Mouse (Mus musculus): ENCODE measurements around the gene Il1b. TPM values are rescaled to one million over a fixed set of nuclear protein-coding genes. Genes with fewer than 3 reads are reported as not detected.

Il1b gene
- polyA plus RNA-seq, 1 experiment from 2014 or later = 0.45 TPM

DNA sequence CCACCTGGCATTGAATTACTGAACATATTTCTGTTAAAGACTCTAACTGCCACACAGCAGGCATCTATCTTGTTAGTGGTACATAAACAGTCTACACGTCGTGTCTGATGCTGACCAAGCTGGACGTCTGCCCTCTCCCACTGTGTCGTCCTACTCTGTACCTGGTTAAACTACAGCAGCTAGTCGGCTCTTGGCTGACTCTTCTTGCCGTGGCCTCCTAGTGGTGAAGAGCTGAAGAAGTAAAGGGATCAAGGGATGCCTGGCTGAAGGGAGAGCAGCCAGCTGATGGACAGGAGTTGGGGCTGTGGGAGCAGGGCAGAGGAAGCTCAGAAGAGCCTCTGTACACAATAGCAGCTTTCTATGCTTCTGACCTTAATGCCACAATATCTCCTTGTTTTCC is 22.6 kb upstream of the Il1b start:
- Histone ChIP-seq H3K36me3 (no peaks in the 10 kb centered on the region), H3K27ac (no peak overlapping the region), H3K4me1 (no peaks in the 10 kb centered on the region), H3K9ac (no peak overlapping the region), H3K27me3 (no peaks in the 10 kb centered on the region), H3K4me3 (no peak overlapping the region), H3K4me2 (replicated peaks) (no peak overlapping the region), H3K9me3 (no peaks in the 10 kb centered on the region)
- no peak for ATAC-seq (ENCODE audit: low FRiP score, low read depth)
- 28% methylated on average over 6 of the region's 6 CpGs for WGBS

DNA sequence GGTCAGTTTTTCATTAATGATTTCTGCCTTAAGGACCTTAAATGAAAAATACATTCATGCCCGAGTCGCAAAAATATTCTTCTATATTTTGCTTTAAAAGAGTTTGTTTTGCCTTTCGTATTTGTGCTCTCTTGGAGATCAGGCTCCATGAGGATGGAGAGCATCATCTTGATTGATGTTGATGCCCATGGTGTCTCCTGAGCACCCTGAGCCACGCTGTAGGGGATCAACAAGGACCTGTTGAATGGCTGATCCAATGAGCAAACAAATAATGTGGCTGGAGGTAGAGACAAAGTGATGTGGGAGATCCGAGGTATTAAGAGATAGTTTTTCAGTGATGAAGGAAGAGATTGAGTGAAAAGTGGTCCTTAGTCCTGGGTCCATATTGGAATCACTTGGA is 19.2 kb upstream of the Il1b start:
- Histone ChIP-seq H3K4me2 (replicated peaks) (no peak overlapping the region), H3K9me3 (no peaks in the 10 kb centered on the region), H3K36me3 (no peaks in the 10 kb centered on the region), H3K27me3 (no peaks in the 10 kb centered on the region), H3K4me1 (no peaks in the 10 kb centered on the region), H3K9ac (no peak overlapping the region), H3K4me3 (no peak overlapping the region), H3K27ac (no peak overlapping the region)
- WGBS = 82% methylated on average over 5 of the region's 5 CpGs
- ATAC-seq (ENCODE audit: low FRiP score, low read depth) = no peak

GRCm38 (mm10) chr2:129389323-129389722 is 18.4 kb upstream of the Il1b start:
- no peak overlapping the region for H3K27ac ChIP-seq
- no peaks in the 10 kb centered on the region for H3K27me3 ChIP-seq
- 72% methylated on average over 2 of the region's 2 CpGs for WGBS
- no peaks in the 10 kb centered on the region for H3K9me3 ChIP-seq
- H3K9ac ChIP-seq = no peak overlapping the region
- H3K4me3 ChIP-seq = no peak overlapping the region
- no peak for ATAC-seq (ENCODE audit: low FRiP score, low read depth)
- no peaks in the 10 kb centered on the region for H3K36me3 ChIP-seq
- H3K4me2 ChIP-seq (replicated peaks) = no peak overlapping the region
- H3K4me1 ChIP-seq = no peaks in the 10 kb centered on the region

DNA sequence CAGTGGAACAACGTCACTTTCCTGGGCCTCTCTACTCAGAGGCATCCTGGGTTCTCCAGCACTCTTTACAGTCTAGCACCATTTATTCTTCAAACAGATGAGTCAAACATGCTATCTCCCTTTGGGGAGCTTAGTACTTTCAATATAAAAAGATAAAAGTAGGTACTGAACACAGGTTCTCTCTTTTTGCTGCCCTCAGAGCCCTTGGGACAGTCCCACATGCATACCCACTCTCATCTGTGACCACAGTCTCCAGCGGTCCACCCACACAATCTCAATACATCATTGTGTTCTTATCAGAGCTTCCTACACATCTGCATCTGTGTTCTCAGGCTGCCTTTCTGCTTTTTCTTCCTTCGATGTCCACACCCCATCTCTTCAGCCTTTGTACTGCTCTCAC is 14.4 kb upstream of the Il1b start:
- 89% methylated on average over 3 of the region's 3 CpGs for WGBS

DNA sequence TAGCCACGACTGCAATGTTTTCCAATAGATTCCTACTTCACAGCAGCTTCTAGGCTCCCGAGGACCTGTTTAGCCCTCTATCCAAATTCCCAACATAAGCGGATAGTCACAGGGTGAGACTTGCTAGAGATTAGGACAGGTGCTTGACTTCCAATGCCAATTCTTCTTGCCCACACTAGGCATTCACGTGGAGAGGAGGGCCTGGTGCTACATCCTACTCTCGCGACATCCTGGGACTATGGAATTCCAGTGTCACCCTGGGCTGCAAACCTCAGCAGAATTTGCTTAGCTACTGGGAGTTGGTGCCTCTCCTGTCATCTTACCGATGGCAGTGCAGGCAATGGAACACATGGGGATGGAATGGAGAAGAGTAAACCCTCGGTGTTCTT is 13.3 kb upstream of the Il1b start:
- 82% methylated on average over 8 of the region's 8 CpGs for WGBS

More for the DNA sequence above, 14.4 kb upstream of the Il1b start:
- Histone ChIP-seq H3K9me3 (no peaks in the 10 kb centered on the region), H3K9ac (no peak overlapping the region), H3K4me3 (no peak overlapping the region), H3K27me3 (no peaks in the 10 kb centered on the region), H3K4me2 (replicated peaks) (no peak overlapping the region), H3K36me3 (no peaks in the 10 kb centered on the region), H3K4me1 (no peaks in the 10 kb centered on the region), H3K27ac (no peak overlapping the region)
- ATAC-seq (ENCODE audit: low FRiP score, low read depth) = no peak

GRCm38 (mm10) chr2:129383512-129384271 is 12.8 kb upstream of the Il1b start:
- Histone ChIP-seq H3K9ac (no peak overlapping the region), H3K27me3 (no peaks in the 10 kb centered on the region), H3K36me3 (no peaks in the 10 kb centered on the region), H3K9me3 (no peaks in the 10 kb centered on the region), H3K4me1 (no peaks in the 10 kb centered on the region), H3K4me2 (replicated peaks) (no peak overlapping the region), H3K4me3 (no peak overlapping the region), H3K27ac (no peak overlapping the region)
- WGBS = 91% methylated on average over 8 of the region's 8 CpGs
- ATAC-seq (ENCODE audit: low FRiP score, low read depth) = no peak

More for the DNA sequence above, 13.3 kb upstream of the Il1b start:
- Histone ChIP-seq H3K4me2 (replicated peaks) (no peak overlapping the region), H3K4me1 (no peaks in the 10 kb centered on the region), H3K36me3 (no peaks in the 10 kb centered on the region), H3K9me3 (no peaks in the 10 kb centered on the region), H3K27ac (no peak overlapping the region), H3K27me3 (no peaks in the 10 kb centered on the region), H3K9ac (no peak overlapping the region), H3K4me3 (no peak overlapping the region)
- ATAC-seq (ENCODE audit: low FRiP score, low read depth) = no peak

DNA sequence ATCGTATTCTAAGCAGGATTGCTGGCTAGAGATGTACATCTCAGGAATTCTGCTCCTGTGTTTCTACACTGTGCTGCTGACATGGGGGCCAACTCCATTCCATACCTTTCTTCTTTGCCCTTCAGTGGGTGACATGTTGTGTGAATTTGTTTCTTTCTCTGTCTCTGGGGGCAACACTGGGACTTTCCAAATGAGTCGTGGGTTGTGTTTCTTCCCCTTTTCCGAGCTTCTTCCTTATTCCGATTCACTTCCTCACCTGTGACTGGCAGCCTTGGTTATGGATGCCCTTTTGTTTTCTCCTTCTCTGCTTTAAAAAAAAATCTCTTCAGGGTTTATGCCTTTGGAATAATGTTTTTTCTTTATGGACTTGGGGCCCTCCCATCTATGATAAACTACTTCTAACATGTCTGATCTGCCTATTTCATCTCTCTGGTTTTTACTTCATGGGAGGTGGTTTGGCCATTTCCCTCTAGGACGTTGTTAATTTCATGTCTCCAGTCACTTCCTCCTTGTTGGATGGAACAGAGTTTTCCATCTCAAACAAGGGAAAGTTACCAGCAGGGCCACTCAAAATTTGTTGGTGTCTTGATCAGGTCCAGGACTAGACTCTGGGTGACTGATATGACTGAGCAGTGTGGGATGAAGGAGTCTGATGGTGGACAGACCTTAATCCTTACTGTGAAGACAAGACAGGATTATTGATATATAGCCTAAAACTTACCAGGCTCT is 10.0 kb upstream of the Il1b start:
- Histone ChIP-seq H3K9me3 (no peaks in the 10 kb centered on the region), H3K27ac (no peak overlapping the region)

GRCm38 (mm10) chr2:129380211-129380610 is 9.3 kb upstream of the Il1b start:
- no peaks in the 10 kb centered on the region for H3K27me3 ChIP-seq
- no peaks in the 10 kb centered on the region for H3K4me1 ChIP-seq
- no peak overlapping the region for H3K4me3 ChIP-seq
- no peaks in the 10 kb centered on the region for H3K9me3 ChIP-seq
- no peak for ATAC-seq (ENCODE audit: low FRiP score, low read depth)
- WGBS = 78% methylated on average over 5 of the region's 5 CpGs
- H3K4me2 ChIP-seq (replicated peaks) = no peak overlapping the region
- no peak overlapping the region for H3K9ac ChIP-seq
- H3K27ac ChIP-seq = no peak overlapping the region
- H3K36me3 ChIP-seq = no peaks in the 10 kb centered on the region

More for the DNA sequence above, 10.0 kb upstream of the Il1b start:
- Histone ChIP-seq H3K4me2 (replicated peaks) (no peak overlapping the region), H3K36me3 (no peaks in the 10 kb centered on the region), H3K4me3 (no peak overlapping the region), H3K27me3 (no peaks in the 10 kb centered on the region), H3K9ac (no peak overlapping the region), H3K4me1 (no peaks in the 10 kb centered on the region)
- no peak for ATAC-seq (ENCODE audit: low FRiP score, low read depth)
- 84% methylated on average over 5 of the region's 5 CpGs for WGBS

GRCm38 (mm10) chr2:129373307-129373706 is 2.4 kb upstream of the Il1b start:
- H3K36me3 ChIP-seq = no peaks in the 10 kb centered on the region
- H3K4me3 ChIP-seq = no peak overlapping the region
- WGBS = 84% methylated on average over 4 of the region's 4 CpGs
- no peaks in the 10 kb centered on the region for H3K4me1 ChIP-seq
- H3K4me2 ChIP-seq (replicated peaks) = no peak overlapping the region
- H3K9me3 ChIP-seq = no peaks in the 10 kb centered on the region
- H3K27me3 ChIP-seq = no peaks in the 10 kb centered on the region
- H3K9ac ChIP-seq = no peak overlapping the region
- no peak overlapping the region for H3K27ac ChIP-seq
- ATAC-seq (ENCODE audit: low FRiP score, low read depth) = no peak

- Histone ChIP-seq H3K4me1 (no peaks in the 10 kb centered on the region), H3K9me3 (no peaks in the 10 kb centered on the region), H3K27me3 (no peaks in the 10 kb centered on the region), H3K4me2 (replicated peaks) (no peak overlapping the region), H3K27ac (no peak overlapping the region), H3K4me3 (no peak overlapping the region), H3K9ac (no peak overlapping the region), H3K36me3 (no peaks in the 10 kb centered on the region)
- ATAC-seq (ENCODE audit: low FRiP score, low read depth) = no peak
- WGBS = 77% methylated on average over 3 of the region's 3 CpGs
These were observed 1.3 kb downstream of the Il1b start for GRCm38 (mm10) chr2:129369615-129370014.

GRCm38 (mm10) chr2:129368795-129369194 is 2.1 kb downstream of the Il1b start:
- H3K27me3 ChIP-seq = no peaks in the 10 kb centered on the region
- ATAC-seq (ENCODE audit: low FRiP score, low read depth) = no peak
- H3K27ac ChIP-seq = no peak overlapping the region
- H3K9ac ChIP-seq = no peak overlapping the region
- 93% methylated on average over 5 of the region's 5 CpGs for WGBS
- H3K4me2 ChIP-seq (replicated peaks) = no peak overlapping the region
- H3K36me3 ChIP-seq = no peaks in the 10 kb centered on the region
- H3K4me3 ChIP-seq = no peak overlapping the region
- no peaks in the 10 kb centered on the region for H3K4me1 ChIP-seq
- H3K9me3 ChIP-seq = no peaks in the 10 kb centered on the region

GRCm38 (mm10) chr2:129368106-129368505 is 2.8 kb downstream of the Il1b start:
- WGBS = 75% methylated on average over 2 of the region's 2 CpGs
- H3K27ac ChIP-seq = no peak overlapping the region
- no peak overlapping the region for H3K4me2 ChIP-seq (replicated peaks)
- H3K9ac ChIP-seq = no peak overlapping the region
- no peaks in the 10 kb centered on the region for H3K9me3 ChIP-seq
- no peak overlapping the region for H3K4me3 ChIP-seq
- ATAC-seq (ENCODE audit: low FRiP score, low read depth) = no peak
- H3K27me3 ChIP-seq = no peaks in the 10 kb centered on the region
- H3K4me1 ChIP-seq = no peaks in the 10 kb centered on the region
- no peaks in the 10 kb centered on the region for H3K36me3 ChIP-seq
